Mouse (Mus musculus): Measurements from ENCODE around the gene Ero1lb.

Gene Ero1lb

DNA sequence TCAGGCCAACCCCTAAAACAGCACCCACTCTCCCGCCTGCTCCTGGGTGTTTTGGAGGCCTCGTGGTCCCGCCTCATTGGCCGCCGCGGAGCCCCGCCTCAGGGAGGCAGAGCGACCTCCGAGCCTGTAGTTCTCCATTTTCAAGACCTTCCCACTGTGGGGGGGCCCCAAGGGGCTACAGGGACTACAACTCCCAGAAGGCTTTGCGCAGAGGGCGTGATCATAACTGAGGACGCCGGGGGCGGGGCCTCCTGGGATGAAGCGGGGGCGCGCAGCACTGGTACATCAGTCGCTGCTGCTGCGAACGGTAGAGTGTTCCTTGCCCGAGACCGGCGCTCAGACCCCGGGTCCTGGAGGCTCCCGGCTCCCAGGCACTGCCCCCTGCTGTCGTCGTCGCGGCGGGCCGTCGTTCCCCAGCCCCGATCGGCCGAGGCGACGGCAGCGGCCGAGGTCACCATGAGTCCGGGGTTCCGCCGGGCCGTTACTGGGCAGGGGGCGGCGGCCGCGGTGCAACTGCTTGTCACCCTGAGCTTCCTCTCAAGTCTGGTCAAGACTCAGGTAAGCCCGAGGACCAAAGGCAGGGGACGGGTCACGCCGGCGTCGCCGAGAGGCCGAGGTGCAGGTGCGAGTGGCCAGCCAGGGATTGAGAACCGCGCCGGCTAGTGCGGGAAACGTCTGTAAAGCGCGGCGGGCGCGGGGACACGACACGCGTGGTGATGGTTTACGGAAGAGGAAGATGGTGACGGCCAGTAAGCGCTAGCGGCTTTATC lies at the start of gene Ero1lb:
TSS of gene Ero1lb (plus strand) at position 254 of the 770 bp plus-strand sequence.
- DNase-seq = peak; percentile 99

- no peak for DNase-seq
These were observed 46.3 kb upstream of the Ero1lb start for GRCm38 (mm10) chr13:12519371-12519770.

GRCm38 (mm10) chr13:12519955-12520584 lies 45.6 kb upstream of the Ero1lb start, which contains the start of gene Edaradd:
Gene Edaradd, minus strand, starts transcription at chr13:12520438.
- peak; percentile 76 for DNase-seq

GRCm38 (mm10) chr13:12522346-12522745 lies 43.3 kb upstream of the Ero1lb start:
- no peak for DNase-seq

DNA sequence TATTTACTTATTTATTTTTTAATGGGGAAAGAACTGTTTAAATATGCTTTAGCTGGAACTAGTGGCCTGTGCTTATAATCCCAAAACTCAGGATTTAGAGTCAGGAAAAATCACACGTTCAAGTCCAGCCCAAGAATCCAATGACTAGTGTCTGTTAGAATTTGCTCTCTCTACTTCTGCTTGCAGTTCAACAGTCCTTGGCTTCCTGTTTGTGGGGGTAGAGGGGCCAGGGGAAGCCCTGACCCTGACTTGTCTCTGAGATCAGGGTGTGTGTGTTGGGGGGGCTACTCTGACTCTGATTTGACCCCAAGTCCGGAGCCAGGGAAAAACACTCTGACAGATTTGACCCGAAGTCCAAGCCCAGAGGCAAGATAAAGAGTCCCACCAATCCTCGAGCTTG lies 40.0 kb upstream of the Ero1lb start:
- DNase-seq = no peak

DNA sequence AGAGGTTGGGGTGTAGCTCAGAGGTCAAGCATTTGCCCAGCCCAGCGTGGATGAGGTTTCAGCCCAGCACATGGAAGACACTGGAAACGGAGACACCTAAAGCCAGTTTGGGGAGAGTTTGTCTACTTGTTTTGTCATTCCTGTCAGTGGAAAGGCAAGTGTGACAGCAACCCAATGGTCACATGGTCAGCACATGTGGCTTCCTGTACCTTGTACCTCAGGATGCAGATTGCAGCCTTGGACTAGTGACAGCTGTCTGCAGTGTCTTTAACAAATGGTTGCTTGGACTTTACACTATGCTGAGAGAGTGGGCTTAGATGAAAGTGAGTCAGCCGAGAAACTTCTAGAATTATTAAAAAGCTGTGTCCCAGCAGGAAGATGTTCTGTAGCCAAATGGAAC lies 31.0 kb upstream of the Ero1lb start:
- no peak for DNase-seq

DNA sequence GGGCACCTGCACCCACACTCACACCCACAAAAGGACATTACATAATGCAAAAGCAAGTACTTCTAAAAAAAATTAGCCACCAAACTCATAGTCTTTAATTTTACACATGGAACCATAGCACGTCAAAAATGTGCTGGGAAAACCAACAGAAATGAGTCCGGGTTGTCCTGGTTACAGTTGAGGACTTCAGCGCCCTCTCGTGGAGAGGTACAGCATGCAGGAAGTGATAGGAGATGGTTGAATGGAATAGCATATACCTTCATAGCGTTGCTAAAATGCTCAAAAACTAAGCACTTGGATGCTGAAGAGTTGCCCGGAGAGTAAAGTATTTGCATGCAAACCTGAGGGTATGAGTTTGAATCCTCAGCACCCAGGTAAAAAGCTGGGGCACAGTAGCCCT lies 27.7 kb upstream of the Ero1lb start:
- peak; percentile 64 for DNase-seq

GRCm38 (mm10) chr13:12539716-12540115 lies 26.0 kb upstream of the Ero1lb start:
- DNase-seq = no peak

- no peak for DNase-seq
These were observed 25.6 kb upstream of the Ero1lb start for GRCm38 (mm10) chr13:12540119-12540518.

DNA sequence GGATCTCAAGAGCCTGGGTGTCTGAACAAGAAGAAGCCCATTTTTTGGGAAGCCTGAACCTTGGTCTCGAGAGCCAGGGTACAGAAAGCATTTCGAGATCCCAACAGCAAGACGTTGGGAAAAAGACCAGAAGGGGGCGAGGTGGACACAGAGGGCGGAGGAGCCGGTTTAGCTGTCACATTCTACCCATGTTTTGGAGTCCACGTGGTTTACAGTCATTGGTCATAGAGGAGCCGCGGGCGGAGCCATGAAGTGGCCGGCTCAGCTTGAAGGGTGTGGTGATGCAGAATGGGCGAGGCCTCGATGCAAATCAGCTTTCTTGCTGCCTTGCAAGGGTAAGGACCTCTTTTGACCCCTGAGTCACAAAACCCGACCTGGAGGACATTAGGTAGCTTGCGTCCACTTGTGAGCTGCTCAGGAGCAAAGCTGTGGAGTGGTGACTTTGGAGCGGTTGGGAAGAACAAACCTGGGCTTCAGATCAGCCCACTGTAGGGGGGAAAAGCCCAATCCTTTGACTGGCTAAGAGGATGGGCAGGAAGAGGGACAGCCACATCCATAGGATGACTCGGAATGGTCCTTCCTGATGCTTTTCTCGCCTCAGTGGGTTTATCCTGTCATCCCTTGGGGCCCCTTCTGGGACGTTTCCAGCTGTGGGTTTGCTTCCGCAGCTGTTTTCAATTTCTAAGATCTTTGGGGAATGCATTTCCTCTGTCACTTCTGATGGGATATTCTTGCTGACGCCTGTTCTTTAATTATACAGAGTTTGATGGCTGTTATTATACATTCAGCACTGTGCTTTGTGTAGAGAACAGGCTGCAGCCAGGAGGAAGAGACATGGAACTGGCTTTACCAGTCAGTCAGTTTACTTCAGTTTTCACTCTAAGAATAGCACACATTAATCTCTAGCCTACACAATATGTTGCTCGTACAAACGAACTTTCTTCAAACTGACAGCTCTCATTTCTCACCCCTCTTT lies 23.4 kb upstream of the Ero1lb start:
- DNase-seq = peak; percentile 84

GRCm38 (mm10) chr13:12543246-12543645 lies 22.4 kb upstream of the Ero1lb start:
- DNase-seq = no peak

GRCm38 (mm10) chr13:12543880-12544568 lies 21.6 kb upstream of the Ero1lb start:
- DNase-seq = no peak

- DNase-seq = no peak
These were observed 11.5 kb upstream of the Ero1lb start for GRCm38 (mm10) chr13:12554211-12554610.

- DNase-seq = no peak
These were observed 6.6 kb upstream of the Ero1lb start for GRCm38 (mm10) chr13:12559044-12559443.

GRCm38 (mm10) chr13:12559462-12560120 lies 6.1 kb upstream of the Ero1lb start:
- no peak for DNase-seq

GRCm38 (mm10) chr13:12561729-12562128 lies 3.9 kb upstream of the Ero1lb start:
- no peak for DNase-seq

- no peak for DNase-seq
These were observed 3.4 kb upstream of the Ero1lb start for GRCm38 (mm10) chr13:12562256-12562655.

GRCm38 (mm10) chr13:12567936-12568335 lies 2.3 kb downstream of the Ero1lb start:
- no peak for DNase-seq

DNA sequence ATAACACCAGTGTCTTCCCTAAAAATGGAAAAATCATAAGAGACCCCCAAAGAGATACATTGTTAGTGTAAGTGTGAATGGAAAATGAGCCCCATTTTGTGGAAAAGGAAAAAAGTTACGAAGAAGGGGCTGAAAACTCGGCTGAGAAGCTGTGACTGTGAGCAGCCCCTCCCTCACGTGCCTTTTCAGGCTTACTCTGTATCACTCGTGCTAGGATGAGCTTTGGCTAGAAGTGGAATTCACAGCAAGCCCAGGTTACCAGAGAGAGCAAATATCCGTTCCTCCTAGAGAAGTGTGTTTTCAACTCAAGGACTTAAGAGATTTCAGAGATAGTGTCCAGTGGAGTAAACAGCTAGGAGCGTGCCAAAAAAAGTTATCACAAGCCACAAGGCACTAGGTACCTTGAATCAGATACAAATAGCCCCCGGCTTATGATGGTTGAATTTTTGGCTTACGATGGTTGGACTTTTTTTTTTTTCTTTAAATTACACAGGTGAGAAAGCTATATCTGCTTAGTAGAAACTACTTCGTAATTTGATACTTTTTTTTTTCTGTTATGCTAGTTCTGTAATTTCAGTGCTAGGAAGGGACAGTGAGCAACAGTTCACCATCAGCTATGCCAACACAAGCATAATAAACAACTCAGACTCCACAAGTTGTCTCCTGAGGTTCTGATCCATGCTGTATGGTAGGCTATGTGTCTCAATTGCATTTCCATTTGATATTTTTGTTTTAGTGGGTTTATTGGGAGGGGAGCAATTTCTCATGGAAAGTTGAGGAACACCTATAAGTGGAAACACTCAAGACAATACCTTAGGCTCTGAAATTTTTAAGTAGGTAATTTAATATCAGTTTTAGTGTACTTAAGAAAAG lies 3.2 kb downstream of the Ero1lb start:
- DNase-seq = no peak

DNA sequence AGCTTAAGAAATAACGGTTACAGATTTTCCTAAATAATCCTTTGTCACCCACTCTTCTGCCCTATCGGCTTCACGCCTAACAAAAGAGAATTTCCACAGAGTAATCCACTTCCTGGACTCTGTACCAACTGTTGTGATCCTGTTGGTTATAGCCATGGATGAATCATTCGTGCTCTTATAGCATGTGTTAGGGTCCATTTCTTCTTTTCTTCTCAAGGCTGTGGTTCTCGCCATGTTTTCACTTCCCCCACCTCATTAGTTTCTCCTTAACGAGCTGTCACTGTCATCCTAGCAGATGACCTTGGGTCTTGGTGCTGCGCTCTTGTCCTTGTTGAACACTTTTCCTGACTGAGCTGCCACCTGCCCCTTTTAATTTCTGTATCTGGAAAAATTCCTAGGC lies 4.1 kb downstream of the Ero1lb start:
- no peak for DNase-seq

- no peak for DNase-seq
These were observed 9.4 kb downstream of the Ero1lb start for GRCm38 (mm10) chr13:12574979-12575536.

Measured in lung, postnatal 10 days (tissue).